Mouse (Mus musculus): ENCODE data around the gene Lect2. TPM values are rescaled to one million over a fixed set of nuclear protein-coding genes. Genes with fewer than 3 reads are reported as not detected.

The Lect2 gene
- polyA plus RNA-seq, 1 experiment from 2014 or later: 0.22 TPM

GRCm38 (mm10) chr13:56581512-56581911 lies 33.2 kb upstream of the Lect2 start:
- ATAC-seq (ENCODE audit: insufficient number of reproducible peaks, low FRiP score): 0 out of 2 replicates have a peak, but pooled peaks have one; percentile 10
- peak overlapping the region; percentile 52 for H3K4me2 ChIP-seq
- 23% methylated on average over 3 of the region's 3 CpGs for WGBS

DNA sequence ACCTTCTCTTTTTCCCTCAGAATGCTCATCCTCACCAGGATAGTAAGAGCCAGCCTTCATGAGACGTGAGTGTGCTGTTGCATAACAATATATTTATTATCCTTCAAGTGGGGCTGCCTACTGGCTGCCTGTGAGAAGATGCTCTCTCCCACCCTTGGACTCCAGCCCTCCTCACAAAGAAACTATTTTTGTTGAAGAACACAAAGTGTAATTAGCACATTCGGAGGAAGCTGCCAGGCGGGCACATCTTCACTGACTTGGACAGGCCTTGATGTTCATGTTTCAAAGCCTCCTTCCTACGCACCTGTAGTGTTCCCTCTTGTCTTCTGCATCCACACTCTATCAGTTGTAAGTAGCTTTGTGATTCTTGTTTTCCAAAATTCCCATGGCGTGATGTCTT lies 32.1 kb upstream of the Lect2 start:
- no peak overlapping the region for H3K27ac ChIP-seq (ENCODE audit: poor library complexity, severe bottlenecking)
- H3K36me3 ChIP-seq: no peaks in the 10 kb centered on the region
- no peak for ATAC-seq (ENCODE audit: insufficient number of reproducible peaks, low FRiP score)
- no peaks in the 10 kb centered on the region for H3K9me3 ChIP-seq (replicated peaks)
- WGBS: 82% methylated on average over 5 of the region's 5 CpGs
- H3K4me1 ChIP-seq (replicated peaks): peaks cover 38% of the 10 kb centered on the region
- H3K27me3 ChIP-seq (replicated peaks): no peaks in the 10 kb centered on the region
- no peak overlapping the region for H3K4me2 ChIP-seq
- no peak overlapping the region for H3K9ac ChIP-seq
- H3K4me3 ChIP-seq: no peak overlapping the region

More at GRCm38 (mm10) chr13:56581512-56581911, 33.2 kb upstream of the Lect2 start:
- Histone ChIP-seq H3K9ac (peak overlapping the region; percentile 44; the same call in 1 of the 2 replicates), H3K27ac (ENCODE audit: poor library complexity, severe bottlenecking) (peak overlapping the region; percentile 74), H3K9me3 (replicated peaks) (no peaks in the 10 kb centered on the region), H3K4me1 (replicated peaks) (peaks cover 35% of the 10 kb centered on the region), H3K27me3 (replicated peaks) (no peaks in the 10 kb centered on the region), H3K36me3 (no peaks in the 10 kb centered on the region), H3K4me3 (no peak overlapping the region)

GRCm38 (mm10) chr13:56578097-56578496 lies 29.8 kb upstream of the Lect2 start:
- no peaks in the 10 kb centered on the region for H3K27me3 ChIP-seq (replicated peaks)
- no peak overlapping the region for H3K4me3 ChIP-seq
- WGBS: 36% methylated on average over 5 of the region's 5 CpGs
- peaks cover 36% of the 10 kb centered on the region for H3K4me1 ChIP-seq (replicated peaks)
- H3K27ac ChIP-seq (ENCODE audit: poor library complexity, severe bottlenecking): no peak overlapping the region
- H3K9me3 ChIP-seq (replicated peaks): no peaks in the 10 kb centered on the region
- ATAC-seq (ENCODE audit: insufficient number of reproducible peaks, low FRiP score): no peak
- no peaks in the 10 kb centered on the region for H3K36me3 ChIP-seq
- no peak overlapping the region for H3K4me2 ChIP-seq
- H3K9ac ChIP-seq: no peak overlapping the region

DNA sequence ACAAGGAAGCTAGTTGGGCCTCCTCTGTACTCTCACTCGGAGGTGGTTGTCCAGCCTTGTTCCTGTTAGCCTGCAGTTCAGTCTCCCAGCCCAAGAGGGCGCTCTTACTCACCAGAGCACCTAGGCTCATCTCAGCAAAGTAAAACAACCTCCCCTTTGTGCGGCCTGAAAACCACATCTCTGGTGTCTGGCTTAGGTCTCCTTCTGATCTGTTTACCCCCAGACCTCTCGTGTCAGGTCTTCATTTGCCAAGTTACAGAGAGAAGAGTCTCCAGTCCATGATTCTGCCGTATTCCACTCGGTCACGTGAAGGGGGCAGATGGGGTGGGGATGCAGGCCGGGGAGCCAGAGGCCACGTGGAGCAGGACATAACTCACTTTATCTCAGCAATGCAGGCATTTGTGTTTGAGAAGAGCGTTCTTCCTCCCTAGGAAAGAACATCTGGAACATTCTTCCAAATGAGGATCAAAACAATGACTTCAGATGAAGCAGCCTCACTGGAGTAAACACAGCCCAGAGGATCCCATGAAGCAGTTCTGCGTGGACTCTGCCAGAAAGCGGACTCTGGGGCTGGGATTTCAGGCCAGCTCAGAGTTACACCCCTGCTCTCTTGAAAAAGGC lies 27.5 kb upstream of the Lect2 start:
- WGBS: 42% methylated on average over 12 of the region's 12 CpGs

DNA sequence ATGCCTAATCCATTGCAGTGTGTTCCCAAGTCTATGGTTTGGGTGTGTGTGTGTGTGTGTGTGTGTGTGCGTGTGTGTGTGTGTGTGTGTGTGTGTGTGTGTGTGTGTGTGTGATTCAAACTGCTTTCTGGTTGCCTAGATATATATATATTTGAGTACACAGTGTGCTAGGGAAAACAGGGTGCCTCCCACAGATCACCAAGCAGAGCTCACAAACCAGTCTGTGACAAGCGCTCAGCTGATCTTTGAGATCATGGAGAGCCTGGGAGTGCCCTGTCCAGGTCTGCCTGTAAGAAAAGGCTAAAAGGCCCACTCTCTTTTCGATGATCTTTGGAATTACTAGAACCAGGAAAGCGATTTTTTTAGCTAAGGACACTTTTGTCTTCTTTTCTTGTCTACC lies 26.8 kb upstream of the Lect2 start:
- no peaks in the 10 kb centered on the region for H3K9me3 ChIP-seq (replicated peaks)
- no peak overlapping the region for H3K4me3 ChIP-seq
- H3K27me3 ChIP-seq (replicated peaks): no peaks in the 10 kb centered on the region
- no peak overlapping the region for H3K27ac ChIP-seq (ENCODE audit: poor library complexity, severe bottlenecking)
- H3K4me1 ChIP-seq (replicated peaks): peaks cover 12% of the 10 kb centered on the region
- no peaks in the 10 kb centered on the region for H3K36me3 ChIP-seq
- no peak overlapping the region for H3K4me2 ChIP-seq
- no peak overlapping the region for H3K9ac ChIP-seq
- ATAC-seq (ENCODE audit: insufficient number of reproducible peaks, low FRiP score): no peak
- 77% methylated on average over 4 of the region's 4 CpGs for WGBS

More for the DNA sequence above, 27.5 kb upstream of the Lect2 start:
- Histone ChIP-seq H3K4me2 (no peak overlapping the region), H3K4me1 (replicated peaks) (peaks cover 13% of the 10 kb centered on the region), H3K36me3 (no peaks in the 10 kb centered on the region), H3K27ac (ENCODE audit: poor library complexity, severe bottlenecking) (peak overlapping the region; percentile 70), H3K9me3 (replicated peaks) (no peaks in the 10 kb centered on the region), H3K4me3 (no peak overlapping the region), H3K9ac (no peak overlapping the region), H3K27me3 (replicated peaks) (no peaks in the 10 kb centered on the region)
- 0 out of 2 replicates have a peak, but pooled peaks have one; percentile 10 for ATAC-seq (ENCODE audit: insufficient number of reproducible peaks, low FRiP score)

GRCm38 (mm10) chr13:56571645-56572044 lies 23.3 kb upstream of the Lect2 start:
- ATAC-seq (ENCODE audit: insufficient number of reproducible peaks, low FRiP score): no peak
- no peaks in the 10 kb centered on the region; the same call in 1 of the 2 replicates for H3K9me3 ChIP-seq (replicated peaks)
- H3K4me1 ChIP-seq (replicated peaks): peaks cover 6% of the 10 kb centered on the region; the same call in 1 of the 2 replicates
- no peaks in the 10 kb centered on the region for H3K36me3 ChIP-seq
- WGBS: 84% methylated on average over 8 of the region's 8 CpGs
- H3K9ac ChIP-seq: no peak overlapping the region
- H3K4me3 ChIP-seq: no peak overlapping the region
- H3K4me2 ChIP-seq: no peak overlapping the region
- H3K27me3 ChIP-seq (replicated peaks): no peaks in the 10 kb centered on the region
- H3K27ac ChIP-seq (ENCODE audit: poor library complexity, severe bottlenecking): no peak overlapping the region

DNA sequence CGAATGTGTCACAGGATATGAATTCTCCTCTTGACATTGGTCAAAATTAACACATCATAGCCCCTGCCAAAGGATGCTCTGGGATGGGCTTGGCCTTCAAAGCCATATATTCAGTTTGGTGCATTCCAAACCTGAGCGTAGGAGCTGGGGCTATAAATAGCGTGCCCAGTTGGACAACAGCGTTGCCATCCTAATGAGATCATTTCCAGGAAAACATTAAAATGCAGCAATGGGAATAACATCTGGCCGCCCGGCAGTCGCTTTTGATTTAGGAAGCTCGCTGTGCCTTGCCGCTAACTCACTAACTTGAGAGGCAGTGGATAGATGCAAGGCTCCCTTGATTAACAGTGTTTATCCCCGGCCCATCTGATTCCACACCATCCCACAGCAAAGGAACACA lies 18.0 kb upstream of the Lect2 start:
- ATAC-seq (ENCODE audit: insufficient number of reproducible peaks, low FRiP score): no peak
- Histone ChIP-seq H3K9me3 (replicated peaks) (no peaks in the 10 kb centered on the region; the same call in 1 of the 2 replicates), H3K36me3 (no peaks in the 10 kb centered on the region), H3K4me1 (replicated peaks) (peaks cover 9% of the 10 kb centered on the region), H3K27me3 (replicated peaks) (no peaks in the 10 kb centered on the region), H3K4me2 (no peak overlapping the region), H3K27ac (ENCODE audit: poor library complexity, severe bottlenecking) (no peak overlapping the region), H3K4me3 (no peak overlapping the region), H3K9ac (no peak overlapping the region)
- WGBS: 60% methylated on average over 10 of the region's 10 CpGs

- Histone ChIP-seq H3K4me3 (no peak overlapping the region), H3K4me2 (no peak overlapping the region), H3K36me3 (no peaks in the 10 kb centered on the region), H3K9me3 (replicated peaks) (no peaks in the 10 kb centered on the region; the same call in 1 of the 2 replicates), H3K27ac (ENCODE audit: poor library complexity, severe bottlenecking) (no peak overlapping the region), H3K4me1 (replicated peaks) (peaks cover 18% of the 10 kb centered on the region), H3K27me3 (replicated peaks) (no peaks in the 10 kb centered on the region), H3K9ac (no peak overlapping the region)
- WGBS: 33% methylated on average over 6 of the region's 6 CpGs
- ATAC-seq (ENCODE audit: insufficient number of reproducible peaks, low FRiP score): no peak
Measured at GRCm38 (mm10) chr13:56563075-56563474, 14.8 kb upstream of the Lect2 start.

GRCm38 (mm10) chr13:56561129-56561528 lies 12.8 kb upstream of the Lect2 start:
- H3K9ac ChIP-seq: no peak overlapping the region
- H3K36me3 ChIP-seq: no peaks in the 10 kb centered on the region
- H3K4me2 ChIP-seq: no peak overlapping the region
- H3K4me3 ChIP-seq: no peak overlapping the region
- H3K27ac ChIP-seq (ENCODE audit: poor library complexity, severe bottlenecking): no peak overlapping the region
- peaks cover 14% of the 10 kb centered on the region for H3K4me1 ChIP-seq (replicated peaks)
- H3K27me3 ChIP-seq (replicated peaks): no peaks in the 10 kb centered on the region
- H3K9me3 ChIP-seq (replicated peaks): no peaks in the 10 kb centered on the region
- WGBS: 76% methylated on average over 8 of the region's 8 CpGs
- no peak for ATAC-seq (ENCODE audit: insufficient number of reproducible peaks, low FRiP score)

DNA sequence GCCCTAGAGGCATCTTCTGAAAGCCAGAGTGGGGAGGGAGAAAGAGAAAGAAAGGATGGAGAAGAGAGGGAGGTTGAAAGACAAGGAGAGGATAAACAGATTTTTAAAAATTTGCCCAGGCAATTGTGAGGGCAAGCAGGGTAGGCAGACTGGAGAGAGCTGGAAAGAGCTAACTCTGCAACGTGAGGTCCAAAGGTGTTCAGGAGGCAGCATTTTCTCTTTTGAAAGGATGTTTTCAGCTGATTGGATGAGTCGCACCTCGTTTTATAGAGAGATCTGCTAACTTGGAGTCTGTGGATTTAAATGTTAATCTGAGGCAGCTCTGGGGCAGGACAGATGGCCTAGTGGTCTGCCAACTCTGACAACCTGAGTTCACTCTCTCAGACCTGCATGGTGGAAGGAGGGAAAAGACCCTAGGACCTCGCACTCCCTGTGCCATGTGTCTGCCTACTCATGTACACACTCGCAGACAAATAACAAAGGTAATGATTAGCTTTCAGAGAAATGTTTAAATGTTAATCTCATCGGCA lies 11.6 kb upstream of the Lect2 start:
- WGBS: 85% methylated on average over 6 of the region's 6 CpGs
- H3K36me3 ChIP-seq: no peaks in the 10 kb centered on the region
- H3K27me3 ChIP-seq (replicated peaks): no peaks in the 10 kb centered on the region
- H3K9me3 ChIP-seq (replicated peaks): no peaks in the 10 kb centered on the region
- H3K27ac ChIP-seq (ENCODE audit: poor library complexity, severe bottlenecking): no peak overlapping the region
- no peak overlapping the region for H3K9ac ChIP-seq
- no peak for ATAC-seq (ENCODE audit: insufficient number of reproducible peaks, low FRiP score)
- peaks cover 13% of the 10 kb centered on the region; the same call in 1 of the 2 replicates for H3K4me1 ChIP-seq (replicated peaks)
- H3K4me3 ChIP-seq: no peak overlapping the region
- no peak overlapping the region for H3K4me2 ChIP-seq

GRCm38 (mm10) chr13:56558811-56559210 lies 10.5 kb upstream of the Lect2 start:
- Histone ChIP-seq H3K27me3 (replicated peaks) (no peaks in the 10 kb centered on the region), H3K9ac (no peak overlapping the region), H3K36me3 (no peaks in the 10 kb centered on the region), H3K9me3 (replicated peaks) (no peaks in the 10 kb centered on the region), H3K4me3 (no peak overlapping the region), H3K27ac (ENCODE audit: poor library complexity, severe bottlenecking) (no peak overlapping the region), H3K4me2 (no peak overlapping the region), H3K4me1 (replicated peaks) (peaks cover 16% of the 10 kb centered on the region; the same call in 1 of the 2 replicates)
- WGBS: 40% methylated on average over 3 of the region's 3 CpGs
- no peak for ATAC-seq (ENCODE audit: insufficient number of reproducible peaks, low FRiP score)
